Mouse (Mus musculus): ENCODE results near the gene Stx19. TPM values are rescaled to one million over a fixed set of nuclear protein-coding genes. Genes with fewer than 3 reads are reported as not detected.

Gene Stx19
- polyA plus RNA-seq, 1 experiment from 2014 or later = 7.3 TPM

DNA sequence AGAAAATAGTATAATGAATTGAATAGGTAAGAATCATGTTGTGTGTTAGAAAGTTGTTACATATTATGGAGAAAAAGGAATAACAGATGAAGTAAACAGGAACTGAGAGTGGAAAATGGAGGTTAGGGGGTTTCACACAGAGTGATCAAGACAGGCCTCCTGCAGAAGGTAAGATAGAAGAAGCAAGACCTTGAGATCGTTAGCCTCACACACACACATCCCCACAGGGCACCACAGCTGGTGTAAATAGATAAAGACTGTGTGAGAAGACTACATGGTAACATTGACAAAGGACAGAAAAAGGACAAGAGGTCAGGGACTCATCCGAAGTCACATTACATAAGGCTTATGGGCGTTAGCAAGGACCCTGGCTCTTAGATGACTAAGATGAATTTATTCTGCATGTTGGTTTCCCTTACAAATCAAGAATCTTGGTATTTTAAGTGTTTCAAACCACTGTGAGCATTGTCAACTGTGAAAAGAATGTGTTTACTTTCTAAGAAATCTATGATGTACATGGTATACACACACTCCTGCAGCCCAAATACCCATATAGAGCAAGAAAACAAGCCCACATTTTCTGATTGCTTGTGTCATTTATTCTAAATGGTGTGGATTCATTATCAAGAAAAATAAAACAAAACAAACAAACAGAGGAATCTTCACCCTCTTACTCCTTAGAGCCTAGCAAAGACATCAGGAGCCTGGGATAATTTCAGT lies 19.7 kb downstream of the Stx19 start:
- Histone ChIP-seq H3K4me2 (ENCODE audit: low read depth, low read length) (no peak overlapping the region), H3K4me3 (replicated peaks; ENCODE audit: low read length) (no peak overlapping the region), H3K4me1 (ENCODE audit: control insufficient read depth, insufficient read depth, low read length) (0 out of 2 replicates have a peak, but pooled peaks cover 6% of the 10 kb centered on the region), H3K27me3 (ENCODE audit: control insufficient read depth, insufficient read depth, low read length) (no peaks in the 10 kb centered on the region), H3K9me3 (replicated peaks; ENCODE audit: control insufficient read depth, low read length) (no peaks in the 10 kb centered on the region), H3K9ac (ENCODE audit: low read length) (no peak overlapping the region), H3K27ac (ENCODE audit: low read length) (no peak overlapping the region), H3K36me3 (ENCODE audit: control insufficient read depth, insufficient read depth, low read length) (no peaks in the 10 kb centered on the region)
- ATAC-seq (ENCODE audit: insufficient read depth, low FRiP score) = no peak
- 44% methylated on average over 3 of the region's 3 CpGs for WGBS

DNA sequence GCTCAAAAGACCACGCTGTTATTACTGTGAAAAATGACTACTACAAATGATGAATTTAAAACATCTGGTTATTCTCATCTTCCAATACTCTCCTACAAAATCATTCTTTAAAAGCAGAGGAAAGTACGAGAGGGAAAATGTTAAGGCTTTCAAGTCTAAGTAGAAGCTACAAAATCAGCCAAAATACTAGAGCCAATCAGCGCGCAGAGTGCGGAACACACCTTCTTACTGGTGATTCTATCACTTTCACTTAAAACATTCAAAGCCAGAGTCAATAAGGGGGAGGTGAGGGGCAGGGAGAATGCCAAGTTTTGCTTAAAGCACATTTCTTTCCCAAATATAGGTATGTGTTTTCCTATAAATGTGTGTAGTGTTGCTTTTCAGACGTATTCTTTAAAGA lies 30.9 kb downstream of the Stx19 start:
- Histone ChIP-seq H3K27me3 (ENCODE audit: control insufficient read depth, insufficient read depth, low read length) (no peaks in the 10 kb centered on the region), H3K4me3 (replicated peaks; ENCODE audit: low read length) (no peak overlapping the region; the same call in 1 of the 2 replicates), H3K4me2 (ENCODE audit: low read depth, low read length) (peak overlapping the region; percentile 73), H3K4me1 (ENCODE audit: control insufficient read depth, insufficient read depth, low read length) (peaks cover 8% of the 10 kb centered on the region; the same call in 1 of the 2 replicates), H3K36me3 (ENCODE audit: control insufficient read depth, insufficient read depth, low read length) (no peaks in the 10 kb centered on the region), H3K9me3 (replicated peaks; ENCODE audit: control insufficient read depth, low read length) (no peaks in the 10 kb centered on the region), H3K27ac (ENCODE audit: low read length) (no peak overlapping the region), H3K9ac (ENCODE audit: low read length) (no peak overlapping the region)
- WGBS = 68% methylated on average over 6 of the region's 6 CpGs
- ATAC-seq (ENCODE audit: insufficient read depth, low FRiP score) = no peak

DNA sequence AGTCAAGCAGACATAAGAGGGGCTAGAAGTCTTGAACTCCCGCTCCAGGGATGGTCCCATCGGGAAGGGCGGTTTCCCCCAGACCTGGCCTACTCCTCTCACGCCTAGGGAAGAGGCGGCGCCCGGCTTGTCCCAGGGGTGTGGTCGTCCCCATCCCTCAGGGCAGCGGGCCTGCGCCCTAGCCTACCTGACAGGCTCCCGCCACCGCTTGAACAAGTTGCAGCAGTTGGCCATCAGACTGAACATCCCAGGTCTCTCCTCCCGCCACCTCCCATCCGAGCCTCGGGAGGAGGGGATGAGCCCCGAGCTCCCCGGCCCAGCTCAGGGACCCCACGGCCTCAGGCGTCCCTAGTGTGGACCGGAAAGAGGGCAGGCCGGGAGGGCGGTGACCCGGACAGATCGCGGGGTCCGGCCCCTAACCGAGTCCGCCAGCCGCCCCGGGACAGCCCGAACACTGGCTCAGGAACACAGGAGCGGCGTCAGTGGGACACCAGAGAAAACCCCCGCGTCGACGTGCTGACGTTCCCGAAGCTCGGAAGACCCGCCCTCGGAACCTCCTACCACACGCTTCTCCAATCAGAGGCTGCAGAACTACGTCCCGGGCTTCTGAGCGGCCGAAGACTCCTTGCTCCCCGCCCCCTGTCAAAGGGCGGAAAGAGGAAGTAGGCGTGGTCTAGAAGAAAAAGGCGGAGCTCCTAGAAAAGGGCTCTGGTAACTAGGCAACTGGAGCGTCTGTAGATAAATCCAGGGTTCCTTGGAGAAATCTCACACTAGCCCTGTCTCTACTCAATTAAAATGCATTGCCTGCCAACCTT lies 32.2 kb downstream of the Stx19 start, which contains the start of gene Arl13b:
Arl13b (minus strand) TSS at position 543 of the 815 bp plus-strand sequence.
- no peaks in the 10 kb centered on the region for H3K27me3 ChIP-seq (ENCODE audit: control insufficient read depth, insufficient read depth, low read length)
- H3K4me3 ChIP-seq (replicated peaks; ENCODE audit: low read length) = peak within 1 kb of the TSS; percentile 99
- peaks cover 8% of the 10 kb centered on the region; the same call in 1 of the 2 replicates for H3K4me1 ChIP-seq (ENCODE audit: control insufficient read depth, insufficient read depth, low read length)
- peak within 1 kb of the TSS; percentile 73 for H3K4me2 ChIP-seq (ENCODE audit: low read depth, low read length)
- under 1% methylated on average over 52 of the region's 52 CpGs for WGBS
- H3K36me3 ChIP-seq (ENCODE audit: control insufficient read depth, insufficient read depth, low read length) = no peaks in the 10 kb centered on the region
- peak; percentile 100 for ATAC-seq (ENCODE audit: insufficient read depth, low FRiP score)
- peak within 1 kb of the TSS; percentile 81 for H3K27ac ChIP-seq (ENCODE audit: low read length)
- H3K9ac ChIP-seq (ENCODE audit: low read length) = peak within 1 kb of the TSS; percentile 90
- no peaks in the 10 kb centered on the region for H3K9me3 ChIP-seq (replicated peaks; ENCODE audit: control insufficient read depth, low read length)

DNA sequence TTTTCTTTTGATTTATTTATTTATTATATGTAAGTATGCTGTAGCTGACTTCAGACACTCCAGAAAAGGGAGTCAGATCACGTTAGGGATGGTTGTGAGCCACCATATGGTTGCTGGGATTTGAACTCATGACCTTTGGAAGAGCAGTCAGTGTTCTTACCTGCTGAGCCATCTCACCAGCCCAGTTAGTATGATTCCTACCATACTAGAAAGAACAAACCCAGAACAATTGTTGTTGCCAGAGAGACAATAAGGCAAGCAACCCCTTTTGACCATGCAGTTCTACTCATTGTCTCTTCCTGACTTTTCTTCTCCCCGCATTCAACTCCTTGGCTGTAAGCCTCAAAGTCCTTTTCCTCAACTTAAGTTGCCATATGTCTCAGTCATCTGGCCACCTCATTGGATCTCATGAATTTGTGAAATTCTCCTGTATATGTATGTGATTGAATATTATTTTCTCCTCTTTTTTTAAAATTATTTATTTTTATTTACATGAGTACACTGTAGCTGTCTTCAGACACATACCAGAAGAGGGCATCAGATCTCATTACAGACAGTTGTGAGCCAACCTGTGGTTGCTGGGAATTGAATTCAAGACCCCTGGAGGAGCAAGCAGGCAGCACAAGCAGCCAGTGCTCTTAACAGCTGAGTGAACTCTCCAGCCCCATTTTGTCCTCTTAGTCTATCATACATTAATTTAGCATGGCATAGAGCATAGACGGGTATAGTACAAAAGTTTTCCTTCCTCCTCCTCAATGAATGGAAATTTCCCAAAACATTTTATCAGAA lies 38.2 kb downstream of the Stx19 start:
- Histone ChIP-seq H3K4me3 (replicated peaks; ENCODE audit: low read length) (no peak overlapping the region), H3K9me3 (replicated peaks; ENCODE audit: control insufficient read depth, low read length) (no peaks in the 10 kb centered on the region), H3K36me3 (ENCODE audit: control insufficient read depth, insufficient read depth, low read length) (no peaks in the 10 kb centered on the region), H3K9ac (ENCODE audit: low read length) (no peak overlapping the region), H3K27ac (ENCODE audit: low read length) (no peak overlapping the region), H3K4me1 (ENCODE audit: control insufficient read depth, insufficient read depth, low read length) (peaks cover 4% of the 10 kb centered on the region; the same call in 1 of the 2 replicates), H3K27me3 (ENCODE audit: control insufficient read depth, insufficient read depth, low read length) (0 out of 2 replicates have a peak, but pooled peaks cover 3% of the 10 kb centered on the region), H3K4me2 (ENCODE audit: low read depth, low read length) (no peak overlapping the region)
- WGBS = 80% methylated on average over 3 of the region's 3 CpGs
- ATAC-seq (ENCODE audit: insufficient read depth, low FRiP score) = no peak

DNA sequence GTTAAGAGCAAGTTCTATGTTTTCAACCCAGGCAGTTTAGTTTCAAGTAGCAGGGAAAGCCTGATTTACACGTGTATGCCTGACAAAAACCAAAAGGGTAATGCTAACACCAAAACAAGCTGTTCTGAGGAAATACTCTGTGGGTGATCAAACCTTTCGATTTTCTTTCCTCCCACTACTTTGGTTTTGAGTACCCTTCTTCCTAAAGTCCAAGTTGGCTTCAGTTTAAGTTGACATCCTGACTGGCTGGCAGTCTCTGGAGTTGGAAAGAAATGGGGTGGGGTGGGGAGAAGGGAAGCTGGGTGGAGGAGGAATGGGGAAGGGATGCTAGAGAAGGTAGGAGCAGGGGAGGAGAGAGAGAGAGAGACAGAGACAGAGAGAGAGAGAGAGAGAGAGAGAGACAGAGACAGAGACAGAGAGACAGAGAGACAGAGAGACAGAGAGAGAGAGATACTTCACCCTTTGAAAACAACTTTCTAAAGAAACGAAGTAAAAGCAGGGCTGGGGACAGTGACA lies 39.2 kb downstream of the Stx19 start:
- Histone ChIP-seq H3K27me3 (ENCODE audit: control insufficient read depth, insufficient read depth, low read length) (0 out of 2 replicates have a peak, but pooled peaks cover 3% of the 10 kb centered on the region), H3K9ac (ENCODE audit: low read length) (peak overlapping the region; percentile 81), H3K36me3 (ENCODE audit: control insufficient read depth, insufficient read depth, low read length) (no peaks in the 10 kb centered on the region), H3K9me3 (replicated peaks; ENCODE audit: control insufficient read depth, low read length) (no peaks in the 10 kb centered on the region), H3K4me2 (ENCODE audit: low read depth, low read length) (peak overlapping the region; percentile 80), H3K27ac (ENCODE audit: low read length) (0 out of 2 replicates have a peak overlapping the region, but pooled peaks have one; percentile 74), H3K4me3 (replicated peaks; ENCODE audit: low read length) (peak overlapping the region; percentile 69), H3K4me1 (ENCODE audit: control insufficient read depth, insufficient read depth, low read length) (peaks cover 4% of the 10 kb centered on the region; the same call in 1 of the 2 replicates)
- WGBS = 17% methylated on average over 3 of the region's 3 CpGs
- peak; percentile 38; the same call in 1 of the 2 replicates for ATAC-seq (ENCODE audit: insufficient read depth, low FRiP score)

DNA sequence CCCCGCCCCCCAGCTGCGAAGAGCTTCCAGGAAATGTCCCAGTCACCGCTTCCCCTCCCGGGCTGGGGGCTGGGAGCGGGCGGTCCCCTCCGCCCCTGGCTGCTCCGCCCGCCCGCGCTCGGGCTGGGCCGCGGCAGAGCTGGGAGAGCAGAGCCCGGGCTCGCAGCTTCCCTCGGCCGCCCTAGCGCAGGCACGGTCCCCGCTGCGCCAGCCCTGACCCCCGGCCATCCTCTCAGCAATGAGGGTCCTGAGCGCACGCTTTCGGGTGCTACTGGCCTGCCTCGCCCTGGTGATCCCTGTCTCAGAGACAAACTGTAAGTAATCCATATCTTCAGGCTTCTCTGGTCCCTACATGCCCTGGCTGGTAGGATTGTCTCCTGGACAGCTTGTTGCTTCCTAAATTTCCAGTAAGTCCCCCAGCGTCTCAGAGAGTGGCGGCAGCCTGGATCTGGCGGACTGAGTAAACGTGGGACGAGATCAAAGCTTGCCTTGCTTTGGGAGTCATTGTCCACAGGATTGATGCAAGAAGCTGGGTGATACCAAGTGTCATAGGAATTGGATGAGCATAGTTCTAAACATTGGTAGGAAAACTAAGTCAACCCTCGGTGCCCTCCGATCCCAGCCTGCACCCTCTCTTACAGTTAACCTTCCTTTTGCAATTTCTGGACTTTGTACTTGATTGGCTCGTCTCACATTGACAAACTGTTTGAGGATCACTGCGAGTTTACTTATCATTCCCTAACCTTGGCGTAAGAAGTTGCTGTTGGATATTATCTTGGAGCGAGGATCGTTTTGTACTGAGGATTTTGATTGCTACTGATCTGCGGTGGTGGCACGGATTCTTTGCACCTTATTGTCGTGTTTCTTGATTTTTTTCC lies 40.0 kb downstream of the Stx19 start, which contains the start of gene Pros1:
Pros1 (plus strand) TSS at position 117 of the 878 bp plus-strand sequence.
- WGBS = 4% methylated on average over 40 of the region's 42 CpGs

DNA sequence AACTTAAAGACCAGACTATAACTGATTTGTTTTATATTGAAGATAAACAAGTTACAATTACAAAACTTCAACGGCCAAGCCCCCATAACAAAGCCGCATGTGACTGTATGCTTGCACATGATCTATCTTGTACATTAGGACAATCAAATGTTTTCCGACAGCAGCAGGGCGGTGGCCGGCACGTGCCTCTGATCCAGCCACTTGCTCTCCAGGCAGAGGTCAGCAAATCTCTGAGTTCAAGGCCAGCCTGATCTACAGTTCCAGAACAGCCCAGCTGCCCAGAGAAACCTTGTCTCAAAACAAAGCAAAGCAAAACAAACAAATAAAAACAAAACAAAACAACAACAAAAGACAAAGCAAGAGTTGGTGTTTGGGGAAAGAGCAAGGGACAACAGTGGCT lies 40.9 kb downstream of the Stx19 start:
- no peak overlapping the region for H3K27ac ChIP-seq (ENCODE audit: low read length)
- no peaks in the 10 kb centered on the region for H3K36me3 ChIP-seq (ENCODE audit: control insufficient read depth, insufficient read depth, low read length)
- H3K4me3 ChIP-seq (replicated peaks; ENCODE audit: low read length) = no peak overlapping the region
- H3K9me3 ChIP-seq (replicated peaks; ENCODE audit: control insufficient read depth, low read length) = no peaks in the 10 kb centered on the region
- H3K4me2 ChIP-seq (ENCODE audit: low read depth, low read length) = peak overlapping the region; percentile 80
- H3K9ac ChIP-seq (ENCODE audit: low read length) = no peak overlapping the region
- ATAC-seq (ENCODE audit: insufficient read depth, low FRiP score) = no peak
- H3K27me3 ChIP-seq (ENCODE audit: control insufficient read depth, insufficient read depth, low read length) = 0 out of 2 replicates have a peak, but pooled peaks cover 3% of the 10 kb centered on the region
- H3K4me1 ChIP-seq (ENCODE audit: control insufficient read depth, insufficient read depth, low read length) = peaks cover 4% of the 10 kb centered on the region; the same call in 1 of the 2 replicates
- 68% methylated on average over 6 of the region's 6 CpGs for WGBS

More for the DNA sequence above, 40.0 kb downstream of the Stx19 start, which contains the start of gene Pros1:
- H3K9me3 ChIP-seq (replicated peaks; ENCODE audit: control insufficient read depth, low read length) = no peaks in the 10 kb centered on the region
- no peaks in the 10 kb centered on the region for H3K36me3 ChIP-seq (ENCODE audit: control insufficient read depth, insufficient read depth, low read length)
- 0 out of 2 replicates have a peak, but pooled peaks cover 3% of the 10 kb centered on the region for H3K27me3 ChIP-seq (ENCODE audit: control insufficient read depth, insufficient read depth, low read length)
- peak within 1 kb of the TSS; percentile 80 for H3K4me2 ChIP-seq (ENCODE audit: low read depth, low read length)
- H3K4me3 ChIP-seq (replicated peaks; ENCODE audit: low read length) = peak within 1 kb of the TSS; percentile 69
- peak within 1 kb of the TSS; percentile 81 for H3K9ac ChIP-seq (ENCODE audit: low read length)
- peak; percentile 93 for ATAC-seq (ENCODE audit: insufficient read depth, low FRiP score)
- peak within 1 kb of the TSS; percentile 74 for H3K27ac ChIP-seq (ENCODE audit: low read length)
- peaks cover 4% of the 10 kb centered on the region; the same call in 1 of the 2 replicates for H3K4me1 ChIP-seq (ENCODE audit: control insufficient read depth, insufficient read depth, low read length)

Data from stomach, embryonic 16.5 days (tissue).